Mouse (Mus musculus): Measurements from ENCODE around the gene Fcer2a.

Fcer2a gene

DNA sequence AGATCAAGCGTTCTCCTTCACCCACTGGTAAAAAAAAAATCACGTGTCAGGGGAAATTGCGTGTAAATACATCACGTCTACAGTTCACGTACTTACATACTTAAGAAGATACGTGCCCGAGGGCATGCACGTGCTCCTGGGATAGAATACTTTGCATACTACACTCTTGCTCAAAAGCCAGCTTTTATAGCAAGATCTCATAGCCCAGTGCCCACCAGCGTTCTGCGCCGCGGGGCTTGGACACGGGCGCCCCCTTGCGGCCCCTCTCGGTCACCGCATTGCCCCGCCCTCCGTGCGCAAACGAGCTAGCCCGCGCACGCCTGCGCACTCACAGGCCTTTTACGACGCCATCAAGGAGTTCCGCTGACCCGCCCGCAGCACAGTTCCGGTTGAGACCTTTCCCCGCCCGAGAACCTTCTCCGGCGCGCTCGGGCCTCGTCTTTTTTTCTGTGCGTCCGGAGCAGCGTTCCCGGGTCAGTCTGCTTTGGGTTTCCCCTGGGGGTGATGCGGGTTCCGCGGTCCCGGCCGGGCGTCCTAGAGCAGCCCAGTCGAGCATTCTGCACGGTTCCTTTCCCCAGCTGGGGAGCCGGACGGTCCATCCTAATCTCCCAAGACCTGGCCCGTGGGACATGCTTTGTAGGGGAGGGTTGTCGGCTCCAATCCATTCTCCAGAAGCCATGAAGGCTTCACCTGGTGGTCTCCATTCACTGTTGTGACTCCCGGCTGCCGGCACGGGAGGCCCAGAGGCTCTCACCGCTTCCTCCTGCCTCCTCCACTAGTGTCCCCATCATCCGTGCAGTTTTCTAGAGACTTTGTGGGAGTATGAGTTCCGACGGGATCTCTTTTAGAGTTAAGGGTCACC, 17.6 kb downstream of the Fcer2a start, which contains the start of gene Trappc5:
Gene Trappc5 (plus strand): TSS at position 169 of the 862 bp plus-strand sequence.
- peak; percentile 93 for DNase-seq

GRCm38 (mm10) chr8:3674671-3675070, 19.3 kb downstream of the Fcer2a start:
- no peak for DNase-seq

DNA sequence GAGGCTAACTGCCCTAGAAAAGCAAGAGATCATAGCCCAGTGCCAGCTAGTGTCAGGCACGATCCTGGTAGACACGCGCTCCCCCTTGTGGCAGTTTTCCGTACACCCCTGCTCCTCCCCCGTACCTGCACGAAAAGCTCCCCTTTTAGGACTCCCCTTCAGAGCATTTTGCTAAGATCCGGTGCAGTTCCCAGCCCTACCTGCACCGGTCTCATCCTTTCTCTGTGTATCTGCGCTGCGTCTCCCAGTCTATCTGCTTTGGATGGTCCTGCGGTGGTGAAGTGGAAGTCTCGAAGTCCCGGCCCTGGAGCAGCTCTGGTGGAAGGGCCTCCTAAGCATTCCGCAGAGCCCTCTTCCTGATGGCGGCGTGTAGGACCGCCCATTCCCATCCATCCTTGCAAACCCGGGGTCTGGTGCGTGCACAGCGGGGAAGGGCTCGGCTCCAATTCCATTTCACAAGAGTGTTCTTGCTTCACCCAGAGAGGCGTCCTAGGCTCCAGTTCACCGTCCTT, 21.9 kb downstream of the Fcer2a start, which contains the start of gene Fcor:
Gene Fcor (minus strand): TSS at position 383 of the 512 bp plus-strand sequence.
- peak; percentile 87 for DNase-seq

- no peak for DNase-seq
Measured at GRCm38 (mm10) chr8:3670388-3670787, 23.6 kb downstream of the Fcer2a start.

DNA sequence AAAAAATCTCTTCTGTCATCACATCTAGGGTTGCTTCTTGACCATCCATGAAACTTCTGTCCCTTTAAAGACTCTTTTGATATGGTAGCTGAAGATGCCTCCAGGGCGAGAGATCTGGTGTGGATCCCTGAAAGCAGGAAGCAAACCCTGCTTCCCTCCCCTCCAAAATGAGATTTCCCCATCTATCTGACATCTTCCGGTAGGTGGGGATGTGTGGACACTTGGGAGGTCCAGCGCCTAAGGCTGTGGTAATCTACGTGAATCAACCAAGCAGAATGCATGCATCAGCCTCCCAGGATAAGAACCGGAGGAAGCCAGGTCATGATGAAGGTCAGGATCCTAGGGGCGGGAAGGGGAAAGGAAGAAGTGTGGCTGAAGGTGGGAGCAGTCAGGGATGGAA, 28.5 kb downstream of the Fcer2a start, which contains the start of gene Mcemp1:
Gene Mcemp1 (plus strand): TSS at position 248 of the 400 bp plus-strand sequence.
- no peak for DNase-seq

DNA sequence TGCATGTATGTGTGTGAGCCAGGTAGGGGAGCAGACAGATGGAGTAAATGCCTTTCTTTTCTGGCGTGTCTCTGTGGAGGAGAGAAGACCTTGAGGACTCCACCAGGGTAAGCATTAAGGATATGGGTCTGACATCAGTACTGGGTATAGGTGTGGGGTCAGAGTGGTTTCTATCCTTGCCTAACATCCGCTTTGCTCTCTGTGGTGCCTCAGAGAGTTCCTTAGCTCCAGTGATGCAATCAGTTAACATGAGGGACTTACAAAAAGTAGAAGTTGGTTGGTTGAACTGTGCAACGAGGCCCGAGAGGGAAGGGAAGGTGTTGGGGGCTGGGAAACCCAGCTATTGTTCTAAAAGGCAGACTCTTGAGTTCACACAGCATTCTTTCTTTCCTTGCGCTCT, 29.6 kb downstream of the Fcer2a start:
- no peak for DNase-seq

DNA sequence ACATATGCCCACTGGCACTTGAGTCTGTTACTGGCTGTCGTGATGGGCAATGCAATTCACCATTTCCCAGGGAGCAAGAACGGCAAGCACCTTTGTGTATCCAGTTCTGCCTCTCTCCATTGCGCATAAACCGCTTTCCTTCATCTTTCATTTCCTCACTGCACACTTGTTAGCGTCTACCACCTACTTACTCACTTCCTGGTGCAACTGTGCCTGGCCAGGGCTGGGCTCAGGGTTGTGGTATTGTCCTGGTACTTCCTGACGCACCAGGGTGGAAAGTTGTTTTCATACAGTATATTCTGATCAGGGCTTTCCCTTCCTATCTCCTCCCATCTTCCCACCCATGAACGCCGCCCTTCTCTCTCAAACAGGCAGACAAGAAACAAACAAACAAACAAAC, 33.1 kb downstream of the Fcer2a start:
- no peak for DNase-seq

DNA sequence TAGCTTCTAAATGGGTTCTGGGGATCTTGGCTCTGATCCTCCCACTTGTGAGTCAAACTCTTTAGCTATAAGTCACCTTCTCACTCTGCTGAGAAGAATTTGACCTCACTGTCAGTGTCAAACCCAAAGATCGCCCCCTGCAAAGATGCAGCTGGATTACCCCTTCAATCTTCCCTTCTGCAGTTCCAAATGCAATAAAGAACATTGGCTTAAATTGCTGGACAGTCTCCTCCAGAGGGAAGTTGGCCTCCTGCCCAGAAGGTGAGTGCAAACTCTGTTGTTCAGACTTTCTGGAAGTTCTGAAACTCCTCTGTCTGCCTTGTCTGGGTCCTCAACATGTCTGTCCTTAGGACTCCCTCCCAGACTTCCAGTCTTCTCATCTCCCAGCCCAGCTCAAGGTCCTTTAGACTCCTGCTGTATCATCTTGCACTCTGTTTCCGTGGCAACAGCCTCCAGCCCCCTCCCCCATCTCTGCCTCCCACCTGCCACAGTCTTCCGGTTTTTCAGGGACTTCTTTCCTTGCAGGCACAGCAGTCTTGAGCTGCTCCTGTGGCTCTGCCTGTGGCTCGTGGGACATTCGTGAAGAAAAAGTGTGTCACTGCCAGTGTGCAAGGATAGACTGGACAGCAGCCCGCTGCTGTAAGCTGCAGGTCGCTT, 37.1 kb downstream of the Fcer2a start:
- DNase-seq, result no peak

- no peak for DNase-seq
Measured at GRCm38 (mm10) chr8:3655526-3655925, 38.4 kb downstream of the Fcer2a start, which contains the start of gene Retn. Gene Retn, plus strand, starts transcription at chr8:3655770.

DNA sequence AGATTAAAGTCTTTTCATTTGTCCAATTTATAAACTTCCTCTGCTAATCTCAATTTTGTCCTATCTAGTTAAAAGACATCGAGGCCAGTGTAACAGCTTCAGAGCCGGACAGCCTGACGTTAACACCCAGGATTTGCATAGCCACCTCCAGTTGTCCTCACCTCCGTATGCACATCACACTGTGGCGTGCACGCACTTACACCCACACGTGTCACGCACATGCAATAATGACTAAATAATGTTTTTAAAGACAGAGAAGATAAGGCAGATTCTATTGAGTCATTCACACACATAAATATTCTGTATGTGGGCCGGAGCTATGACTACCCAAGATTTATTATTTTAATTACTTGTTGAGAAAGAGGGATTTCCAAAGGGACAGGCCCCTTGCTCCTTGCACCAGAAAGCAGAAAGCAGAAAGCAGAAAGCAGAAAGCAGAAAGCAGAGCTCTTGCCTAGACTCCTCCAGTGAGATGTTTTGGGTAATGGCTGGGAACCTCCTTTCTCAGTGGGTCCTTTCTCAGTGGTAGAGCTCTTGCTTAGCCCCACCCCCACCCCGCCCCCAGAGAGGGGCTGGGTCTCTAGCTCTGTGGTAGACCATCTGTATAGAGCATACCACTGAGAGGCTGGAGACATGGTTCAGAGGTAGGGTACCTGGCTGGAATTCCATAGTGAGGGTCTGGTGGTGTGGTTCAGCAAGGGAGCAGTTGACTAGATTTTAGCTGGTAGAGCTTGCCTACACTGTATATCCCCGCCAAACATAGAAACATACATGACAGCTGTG, 39.1 kb downstream of the Fcer2a start:
- DNase-seq, result no peak

DNA sequence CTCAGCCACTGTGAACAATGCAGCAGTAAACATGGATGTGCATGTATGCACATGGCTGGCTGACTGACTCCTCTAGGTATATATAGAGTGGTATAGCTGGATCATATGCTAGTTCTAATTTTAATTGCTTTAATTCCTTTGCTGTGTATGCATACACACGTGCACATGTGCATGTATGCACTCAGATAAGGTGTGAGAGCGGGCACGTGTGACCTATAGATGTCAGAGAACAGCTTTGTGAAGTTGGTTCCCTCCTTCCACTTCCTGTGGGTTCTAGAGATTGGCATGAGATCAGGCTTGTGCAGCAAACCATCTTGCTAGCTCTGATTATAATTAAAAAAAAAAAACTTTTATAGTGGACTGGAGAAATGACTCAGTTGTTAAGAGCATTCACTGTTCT, 41.1 kb downstream of the Fcer2a start:
- DNase-seq, result no peak

DNA sequence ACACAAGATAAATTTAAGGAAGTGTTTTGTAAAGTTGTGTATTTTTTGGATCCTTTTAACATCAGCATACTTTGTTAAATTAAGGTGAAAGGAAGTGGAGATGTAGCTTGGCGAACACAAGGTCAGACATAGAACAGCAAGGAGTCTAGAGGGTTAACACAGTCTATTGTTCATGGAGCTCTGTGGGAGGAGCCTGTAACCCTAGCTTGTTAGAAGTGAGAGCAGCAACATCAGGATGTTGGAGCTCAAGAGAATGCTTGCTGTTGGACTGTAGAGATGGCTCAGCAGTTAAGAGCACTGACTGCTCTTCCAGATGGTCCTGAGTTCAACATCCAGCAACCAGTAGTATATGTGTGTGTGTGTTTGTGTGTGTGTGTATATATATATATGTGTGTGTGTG, 45.0 kb downstream of the Fcer2a start:
- DNase-seq, result no peak

- no peak for DNase-seq
Measured at GRCm38 (mm10) chr8:3648268-3648667, 45.7 kb downstream of the Fcer2a start.

GRCm38 (mm10) chr8:3647561-3647960, 46.4 kb downstream of the Fcer2a start:
- DNase-seq, result no peak

DNA sequence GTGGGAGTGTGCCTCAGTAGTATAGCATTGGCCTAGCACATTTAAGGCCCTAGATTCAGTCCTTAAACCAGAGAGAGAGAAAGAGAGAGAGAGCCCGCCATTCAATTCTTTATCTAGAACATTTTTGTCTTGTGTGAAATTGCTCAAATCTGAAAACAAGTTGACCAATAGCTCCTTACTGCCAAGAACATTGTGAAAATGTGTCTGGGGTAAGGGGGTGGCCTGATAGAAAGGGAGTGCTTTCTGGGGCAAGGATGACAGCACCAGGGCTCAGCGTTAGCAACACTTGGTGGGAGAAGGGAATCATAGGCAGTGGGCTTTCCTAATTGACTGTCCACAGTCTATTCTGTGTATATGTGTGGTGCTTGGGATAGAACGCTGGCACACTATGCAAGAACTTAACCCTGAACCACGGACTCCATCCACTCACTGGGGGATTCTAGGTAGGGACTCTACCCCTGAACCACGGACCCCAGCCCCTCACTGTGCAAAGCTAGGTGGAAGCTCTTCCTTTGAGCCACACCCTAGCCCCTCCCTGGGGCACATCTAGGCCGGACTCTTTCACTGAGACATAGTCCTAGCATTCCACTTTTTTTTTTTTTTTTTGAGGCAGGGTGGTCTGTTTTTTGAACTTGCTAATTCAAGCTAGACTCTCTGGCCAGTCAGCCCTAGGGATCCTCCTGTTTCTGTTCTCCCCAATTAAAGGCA, 47.0 kb downstream of the Fcer2a start:
- DNase-seq, result no peak

GRCm38 (mm10) chr8:3645804-3646203, 48.2 kb downstream of the Fcer2a start:
- DNase-seq, result peak; percentile 45
